Mouse (Mus musculus) heart, adult 2 months (tissue): Measurements from ENCODE around the gene Togaram2. TPM values are rescaled to one million over a fixed set of nuclear protein-coding genes. Genes with fewer than 3 reads are reported as not detected.
A peak's percentile ranks its signal among the peaks of the same experiment; 100 is the strongest.

ENCODE experiments used
- DNase-seq, 2 experiments: peaks; one replicate each; pipeline ENCODE4 v3.0.0; 2021
- H3K27ac ChIP-seq: fragments of 200-600 bp; 2 replicates; pipeline ENCODE4 v1.8.1; 2022
- H3K27me3 ChIP-seq: fragments of 200-500 bp; 2 replicates; pipeline ENCODE4 v1.6.1; 2012; ENCODE audit warnings: mild to moderate bottlenecking, low read length, inconsistent platforms, mixed read lengths; ENCODE audit not compliant: control insufficient read depth, insufficient read depth
- H3K36me3 ChIP-seq: fragments of 200-500 bp; 2 replicates; pipeline ENCODE4 v1.6.1; 2012; ENCODE audit warnings: low read length, inconsistent platforms; ENCODE audit not compliant: control insufficient read depth, insufficient read depth
- H3K4me1 ChIP-seq: fragments of 200-500 bp; 2 replicates; pipeline ENCODE4 v1.6.1; 2011; ENCODE audit warnings: low read length; ENCODE audit not compliant: control insufficient read depth, insufficient read depth
- H3K4me3 ChIP-seq: fragments of 200-600 bp; 2 replicates; pipeline ENCODE4 v1.8.1; 2022
- H3K79me2 ChIP-seq: fragments of 200-500 bp; replicated peaks from 2 replicates; pipeline ENCODE4 v1.6.1; 2012; ENCODE audit warnings: mild to moderate bottlenecking, inconsistent platforms, low read length, moderate library complexity, mixed read lengths; ENCODE audit not compliant: control insufficient read depth, insufficient read depth
- H3K9ac ChIP-seq: fragments of 200-500 bp; 2 replicates; pipeline ENCODE4 v1.6.1; 2012; ENCODE audit warnings: low read depth, mild to moderate bottlenecking, control low read depth, inconsistent platforms, low read length, mixed read lengths
- CTCF ChIP-seq: fragments of 200-600 bp; IDR thresholded peaks from 2 replicates; pipeline ENCODE4 v1.8.1; 2022; ENCODE audit warnings: antibody characterized with exemption, mild to moderate bottlenecking, moderate library complexity
- EP300 ChIP-seq: fragments of 200-500 bp; IDR thresholded peaks from 2 replicates; pipeline ENCODE4 v1.6.1; 2011; ENCODE audit warnings: low read depth, low read length, control low read depth; ENCODE audit not compliant: insufficient read depth
- POLR2A ChIP-seq: fragments of 200-500 bp; IDR thresholded peaks from 2 replicates; pipeline ENCODE4 v1.6.1; 2011; ENCODE audit warnings: mild to moderate bottlenecking, low read depth, low read length, control low read depth; ENCODE audit not compliant: insufficient read depth
- WGBS: fragments of 180-500 bp; shearing (Covaris S2); methylation state at CpG from one replicate; pipeline ENCODE4 v1.1.7; 2018; 5-methylcytosine and 5-hydroxymethylcytosine counted together
- intact Hi-C: fragments of 180-260 bp; cut with DNase I; formaldehyde crosslinking; loops from one replicate; pipeline ENCODE4 v1.15.1; 2025
- polyA plus RNA-seq: library from polyadenylated mRNA; depleted of rRNA; stranded (reverse); fragments of >200 nt; gene quantifications from 2 replicates; pipeline ENCODE4 v1.2.3, GENCODE M21; 2012
- total RNA-seq, 2 experiments: library from RNA; stranded (reverse); gene quantifications; 2 replicates each; pipeline ENCODE4 v1.2.3; 2021

The Togaram2 gene
- total and polyA plus RNA-seq, 3 experiments = 5.4 to 5.9 (median 5.5) TPM

GRCm38 (mm10) chr17:71640421-71641085, 32.5 kb upstream of the Togaram2 start:
- H3K79me2 ChIP-seq = no peaks in the 10 kb centered on the region
- TF ChIP-seq CTCF (no peak), POLR2A (no peak), EP300 (no peak)
- intact Hi-C loops = no loop called here
- no peaks in the 10 kb centered on the region for H3K4me1 ChIP-seq
- no peaks in the 10 kb centered on the region; the same call in 1 of the 2 replicates for H3K36me3 ChIP-seq
- H3K27ac ChIP-seq = no peak overlapping the region
- 82% methylated on average over 9 of the region's 9 CpGs for WGBS
- H3K9ac ChIP-seq = no peak overlapping the region
- no peak for DNase-seq
- no peaks in the 10 kb centered on the region for H3K27me3 ChIP-seq
- no peak overlapping the region for H3K4me3 ChIP-seq

DNA sequence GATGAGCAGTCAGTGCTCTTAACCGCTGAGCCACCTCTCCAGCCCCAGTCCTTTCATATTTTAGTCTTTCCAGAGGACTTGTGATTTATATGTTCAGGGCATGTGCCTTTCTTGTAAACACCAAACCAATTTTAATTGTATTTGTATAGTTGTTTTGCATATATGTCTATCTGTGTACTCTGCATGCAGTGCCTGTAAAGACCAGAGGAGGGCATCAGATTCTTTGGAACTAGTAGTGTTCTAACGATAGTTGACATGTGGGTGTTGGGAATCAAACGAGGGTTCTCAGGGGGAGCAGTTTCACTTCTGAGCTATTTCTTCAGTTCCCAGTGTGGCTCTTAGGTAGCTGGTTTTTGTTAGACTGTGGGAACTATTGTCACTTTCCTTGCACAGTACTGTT, 30.9 kb upstream of the Togaram2 start:
- no peak for DNase-seq
- Histone ChIP-seq H3K79me2 (no peaks in the 10 kb centered on the region), H3K27ac (no peak overlapping the region), H3K36me3 (no peaks in the 10 kb centered on the region; the same call in 1 of the 2 replicates), H3K9ac (no peak overlapping the region), H3K4me1 (no peaks in the 10 kb centered on the region), H3K4me3 (no peak overlapping the region), H3K27me3 (no peaks in the 10 kb centered on the region)
- intact Hi-C loops = no loop called here
- no peak for TF ChIP-seq EP300
- TF ChIP-seq CTCF = peak; percentile 41
- WGBS = 80% methylated on average over 3 of the region's 3 CpGs

DNA sequence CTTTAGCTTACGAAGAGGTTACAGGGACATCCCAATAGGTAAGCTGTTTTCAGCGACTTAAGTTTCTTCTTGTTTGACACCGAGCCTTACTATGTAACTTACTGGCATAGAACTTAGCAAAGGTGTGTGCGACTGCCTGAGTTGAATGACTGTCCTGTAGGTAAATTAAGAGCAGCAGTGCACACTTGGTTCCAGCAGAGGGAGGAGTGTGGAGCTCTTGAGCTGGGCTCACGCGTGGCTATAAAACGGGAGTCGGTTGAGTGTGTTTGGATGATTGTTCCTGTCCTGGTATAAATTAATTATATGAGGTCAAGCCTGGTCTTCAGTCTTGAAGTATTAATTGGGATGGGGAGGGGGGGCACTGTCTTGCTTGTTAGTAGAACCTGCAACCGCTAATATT, 23.1 kb upstream of the Togaram2 start:
- Histone ChIP-seq H3K36me3 (no peaks in the 10 kb centered on the region; the same call in 1 of the 2 replicates), H3K4me1 (no peaks in the 10 kb centered on the region), H3K27me3 (no peaks in the 10 kb centered on the region), H3K27ac (no peak overlapping the region), H3K4me3 (no peak overlapping the region), H3K79me2 (no peaks in the 10 kb centered on the region), H3K9ac (no peak overlapping the region)
- 92% methylated on average over 9 of the region's 9 CpGs for WGBS
- TF ChIP-seq EP300 (no peak), CTCF (0 out of 2 replicates have a peak, but pooled peaks have one; percentile 3), POLR2A (no peak)
- intact Hi-C loops = no loop called here
- no peak for DNase-seq

GRCm38 (mm10) chr17:71652495-71652894, 20.6 kb upstream of the Togaram2 start:
- no peak overlapping the region for H3K27ac ChIP-seq
- 89% methylated on average over 2 of the region's 2 CpGs for WGBS
- no peak for DNase-seq

GRCm38 (mm10) chr17:71652934-71653333, 20.1 kb upstream of the Togaram2 start:
- no peaks in the 10 kb centered on the region for H3K27me3 ChIP-seq
- WGBS = 89% methylated on average over 5 of the region's 5 CpGs
- H3K4me1 ChIP-seq = no peaks in the 10 kb centered on the region
- no peaks in the 10 kb centered on the region; the same call in 1 of the 2 replicates for H3K36me3 ChIP-seq
- no peak overlapping the region for H3K27ac ChIP-seq
- H3K9ac ChIP-seq = no peak overlapping the region
- H3K79me2 ChIP-seq = no peaks in the 10 kb centered on the region
- no peak for DNase-seq
- intact Hi-C loops = no loop called here
- H3K4me3 ChIP-seq = no peak overlapping the region
- TF ChIP-seq EP300 (no peak), CTCF (no peak), POLR2A (no peak)

More at GRCm38 (mm10) chr17:71652495-71652894, 20.6 kb upstream of the Togaram2 start:
- TF ChIP-seq CTCF (no peak), POLR2A (no peak), EP300 (no peak)
- Histone ChIP-seq H3K4me3 (no peak overlapping the region), H3K9ac (no peak overlapping the region), H3K79me2 (no peaks in the 10 kb centered on the region), H3K4me1 (no peaks in the 10 kb centered on the region), H3K36me3 (no peaks in the 10 kb centered on the region; the same call in 1 of the 2 replicates), H3K27me3 (no peaks in the 10 kb centered on the region)
- intact Hi-C loops = no loop called here

DNA sequence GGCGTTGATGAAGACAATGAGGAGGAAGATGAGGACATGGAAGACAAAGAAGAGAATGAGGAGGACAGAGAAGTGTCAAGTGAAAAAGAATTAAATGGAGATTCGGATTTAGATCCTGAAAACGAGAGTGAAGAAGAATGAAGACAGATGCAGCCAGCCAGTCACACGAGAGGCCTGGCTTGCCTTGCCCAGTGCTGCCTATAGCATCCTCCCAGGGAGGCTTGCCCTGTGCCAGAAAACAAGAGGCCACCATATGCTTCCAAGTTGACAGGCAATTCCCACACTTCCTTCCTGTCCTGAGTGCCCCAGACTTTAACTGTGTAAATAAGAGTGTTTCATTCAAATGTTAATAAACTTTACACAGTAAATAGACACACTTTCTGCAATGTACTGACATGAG, 15.5 kb upstream of the Togaram2 start:
- Histone ChIP-seq H3K4me3 (no peak overlapping the region), H3K36me3 (no peaks in the 10 kb centered on the region), H3K27me3 (no peaks in the 10 kb centered on the region), H3K9ac (no peak overlapping the region), H3K79me2 (no peaks in the 10 kb centered on the region), H3K27ac (no peak overlapping the region), H3K4me1 (no peaks in the 10 kb centered on the region)
- peak in 1 of 2 experiments; percentile 5 for DNase-seq
- intact Hi-C loops = no loop called here
- 80% methylated on average over 4 of the region's 4 CpGs for WGBS
- no peak for TF ChIP-seq CTCF
- no peak for TF ChIP-seq POLR2A
- no peak for TF ChIP-seq EP300
